Mouse (Mus musculus): ENCODE measurements around the gene Rubcn. TPM values are rescaled to one million over a fixed set of nuclear protein-coding genes. Genes with fewer than 3 reads are reported as not detected.
"Not testable (repeated sequence)": the region's sequence is repeated elsewhere in the genome, so short reads cannot be mapped to it uniquely, and the experiment has no call there.

Gene Rubcn
- polyA plus RNA-seq, 1 experiment from 2014 or later: 24.2 TPM

DNA sequence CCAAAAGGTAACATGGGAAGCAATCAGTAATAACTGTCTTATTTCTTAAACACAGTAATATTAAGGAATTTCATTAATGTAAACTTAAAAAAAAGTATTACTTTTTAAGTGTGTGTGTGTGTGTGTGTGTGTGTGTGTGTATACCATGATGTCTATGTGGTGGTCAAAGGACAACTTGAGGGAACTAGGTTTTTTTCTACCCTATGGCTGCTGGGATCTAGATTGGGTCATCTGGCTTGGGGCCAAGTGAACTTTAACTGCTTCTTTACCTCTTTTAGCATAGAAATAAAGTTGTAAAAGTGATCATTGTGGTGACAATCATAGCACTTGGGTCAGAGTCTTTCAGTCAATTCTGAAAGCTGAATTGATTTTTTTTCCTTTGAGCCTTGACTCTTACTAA is 18.6 kb upstream of the Rubcn start:
- ATAC-seq (ENCODE audit: extremely low read depth, insufficient number of reproducible peaks, low FRiP score, low TSS enrichment): no peak
- H3K27me3 ChIP-seq (replicated peaks): no peaks in the 10 kb centered on the region
- no peaks in the 10 kb centered on the region for H3K4me1 ChIP-seq
- H3K9ac ChIP-seq: no peak overlapping the region
- H3K27ac ChIP-seq (replicated peaks): no peak overlapping the region
- no peak overlapping the region for H3K4me3 ChIP-seq
- no peak overlapping the region for H3K4me2 ChIP-seq
- no peaks in the 10 kb centered on the region for H3K9me3 ChIP-seq
- H3K36me3 ChIP-seq: peaks cover 85% of the 10 kb centered on the region

DNA sequence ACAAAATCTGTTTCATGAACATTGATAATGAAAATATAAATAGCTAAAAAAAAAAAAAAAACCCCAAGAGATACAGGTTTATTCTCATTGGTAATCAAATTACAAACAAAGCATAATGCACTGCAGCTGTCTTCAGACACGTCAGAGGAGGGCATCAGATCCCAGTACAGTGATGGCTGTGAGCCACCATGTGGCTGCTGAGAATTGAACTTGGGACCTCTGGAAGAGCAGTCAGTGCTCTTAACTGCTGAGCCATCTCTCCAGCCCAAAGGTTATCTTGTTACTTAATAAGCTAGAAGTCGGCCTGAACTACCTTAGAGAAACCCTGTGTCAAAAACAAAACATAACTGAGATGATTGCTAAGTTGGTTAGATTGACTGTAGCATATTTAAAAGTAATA is 12.3 kb upstream of the Rubcn start:
- H3K27me3 ChIP-seq (replicated peaks): no peaks in the 10 kb centered on the region
- H3K27ac ChIP-seq (replicated peaks): no peak overlapping the region
- no peak overlapping the region for H3K9ac ChIP-seq
- no peaks in the 10 kb centered on the region for H3K9me3 ChIP-seq
- ATAC-seq (ENCODE audit: extremely low read depth, insufficient number of reproducible peaks, low FRiP score, low TSS enrichment): no peak
- no peak overlapping the region for H3K4me3 ChIP-seq
- 61% methylated on average over 2 of the region's 2 CpGs for WGBS
- H3K4me2 ChIP-seq: no peak overlapping the region
- peaks cover 72% of the 10 kb centered on the region for H3K36me3 ChIP-seq
- H3K4me1 ChIP-seq: no peaks in the 10 kb centered on the region

- no peak overlapping the region for H3K9ac ChIP-seq
- no peaks in the 10 kb centered on the region for H3K4me1 ChIP-seq
- H3K36me3 ChIP-seq: peaks cover 68% of the 10 kb centered on the region
- 80% methylated on average over 7 of the region's 7 CpGs for WGBS
- H3K4me3 ChIP-seq: no peak overlapping the region
- no peak for ATAC-seq (ENCODE audit: extremely low read depth, insufficient number of reproducible peaks, low FRiP score, low TSS enrichment)
- H3K27ac ChIP-seq (replicated peaks): no peak overlapping the region
- no peak overlapping the region for H3K4me2 ChIP-seq
- no peaks in the 10 kb centered on the region for H3K9me3 ChIP-seq
- H3K27me3 ChIP-seq (replicated peaks): no peaks in the 10 kb centered on the region
These were observed 10.4 kb upstream of the Rubcn start for GRCm38 (mm10) chr16:32887996-32888395.

DNA sequence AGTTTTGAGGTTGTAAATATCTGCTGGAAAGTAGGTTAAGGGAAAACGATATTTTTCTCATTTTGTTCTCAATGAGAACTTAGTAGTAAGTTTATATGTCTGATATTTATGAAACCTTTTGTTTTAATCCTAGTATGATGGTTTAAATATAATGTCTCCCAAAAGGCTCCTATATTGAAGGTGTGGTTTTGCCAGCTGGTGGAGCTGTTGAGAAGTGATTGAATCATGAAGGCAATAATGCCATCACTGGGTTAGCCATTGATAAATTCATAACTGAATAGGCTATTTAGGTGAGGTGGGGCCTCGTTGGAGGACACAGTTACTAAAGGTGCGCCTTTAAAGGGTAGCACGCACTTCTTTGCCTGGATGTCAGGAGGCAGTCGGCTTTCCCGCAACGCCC is 4.0 kb upstream of the Rubcn start:
- no peak for ATAC-seq (ENCODE audit: extremely low read depth, insufficient number of reproducible peaks, low FRiP score, low TSS enrichment)
- Histone ChIP-seq H3K4me3 (no peak overlapping the region), H3K4me1 (peaks cover 37% of the 10 kb centered on the region), H3K27me3 (replicated peaks) (no peaks in the 10 kb centered on the region), H3K4me2 (no peak overlapping the region), H3K27ac (replicated peaks) (no peak overlapping the region), H3K9ac (no peak overlapping the region), H3K9me3 (no peaks in the 10 kb centered on the region), H3K36me3 (peaks cover 22% of the 10 kb centered on the region)
- WGBS: 72% methylated on average over 7 of the region's 7 CpGs

- H3K4me2 ChIP-seq: peak overlapping the region; percentile 81
- peak overlapping the region; percentile 96 for H3K9ac ChIP-seq
- no peaks in the 10 kb centered on the region for H3K27me3 ChIP-seq (replicated peaks)
- H3K9me3 ChIP-seq: no peaks in the 10 kb centered on the region
- peaks cover 46% of the 10 kb centered on the region for H3K4me1 ChIP-seq
- no peak for ATAC-seq (ENCODE audit: extremely low read depth, insufficient number of reproducible peaks, low FRiP score, low TSS enrichment)
- peak overlapping the region; percentile 36; the same call in 1 of the 2 replicates for H3K27ac ChIP-seq (replicated peaks)
- peaks cover 6% of the 10 kb centered on the region for H3K36me3 ChIP-seq
- H3K4me3 ChIP-seq: peak overlapping the region; percentile 91
- 78% methylated on average over 14 of the region's 14 CpGs for WGBS
These were observed 1.7 kb upstream of the Rubcn start for GRCm38 (mm10) chr16:32878972-32879926.

DNA sequence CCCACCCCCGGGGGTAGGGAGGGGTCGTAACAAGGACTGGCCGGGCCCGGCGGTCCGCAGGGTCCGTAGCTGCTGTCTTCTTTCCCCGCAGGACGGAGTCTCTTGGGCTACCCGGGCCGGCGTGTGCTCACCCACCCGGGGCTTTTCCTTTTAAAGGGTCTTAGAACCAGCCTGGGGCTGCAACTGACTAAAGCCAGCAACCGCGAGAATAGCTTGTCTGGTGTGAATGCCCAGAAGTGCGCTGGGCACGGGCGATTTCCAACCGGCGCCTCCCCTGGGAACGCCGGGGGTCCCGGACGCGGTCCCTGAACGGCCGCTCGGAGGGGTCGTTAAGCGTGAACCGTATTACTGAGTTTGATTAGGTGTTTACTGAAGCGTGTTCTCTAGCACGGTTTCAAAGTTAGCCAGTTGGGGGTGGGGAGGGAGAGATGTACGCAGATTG is 612 bp upstream of the Rubcn start:
- H3K4me1 ChIP-seq: peaks cover 46% of the 10 kb centered on the region
- no peaks in the 10 kb centered on the region for H3K27me3 ChIP-seq (replicated peaks)
- H3K9me3 ChIP-seq: no peaks in the 10 kb centered on the region
- peak overlapping the region; percentile 91 for H3K4me3 ChIP-seq
- WGBS: under 1% methylated on average over 34 of the region's 34 CpGs
- H3K36me3 ChIP-seq: no peaks in the 10 kb centered on the region; the same call in 1 of the 2 replicates
- peak overlapping the region; percentile 81 for H3K4me2 ChIP-seq
- peak overlapping the region; percentile 96 for H3K9ac ChIP-seq
- no peak for ATAC-seq (ENCODE audit: extremely low read depth, insufficient number of reproducible peaks, low FRiP score, low TSS enrichment)
- peak overlapping the region; percentile 93 for H3K27ac ChIP-seq (replicated peaks)

- ATAC-seq (ENCODE audit: extremely low read depth, insufficient number of reproducible peaks, low FRiP score, low TSS enrichment): no peak
- Histone ChIP-seq H3K4me3 (peak overlapping the region; percentile 91), H3K9ac (peak overlapping the region; percentile 96), H3K4me2 (peak overlapping the region; percentile 81), H3K27ac (replicated peaks) (peak overlapping the region; percentile 93), H3K9me3 (no peaks in the 10 kb centered on the region), H3K4me1 (peaks cover 37% of the 10 kb centered on the region), H3K27me3 (replicated peaks) (no peaks in the 10 kb centered on the region), H3K36me3 (no peaks in the 10 kb centered on the region; the same call in 1 of the 2 replicates)
- 12% methylated on average over 9 of the region's 9 CpGs for WGBS
These were observed 735 bp downstream of the Rubcn start for GRCm38 (mm10) chr16:32876831-32877230.

GRCm38 (mm10) chr16:32875847-32876246 is 1.7 kb downstream of the Rubcn start:
- WGBS: 82% methylated on average over 3 of the region's 3 CpGs
- H3K4me1 ChIP-seq: peaks cover 34% of the 10 kb centered on the region
- H3K27me3 ChIP-seq (replicated peaks): no peaks in the 10 kb centered on the region
- no peaks in the 10 kb centered on the region for H3K9me3 ChIP-seq
- H3K27ac ChIP-seq (replicated peaks): no peak overlapping the region
- ATAC-seq (ENCODE audit: extremely low read depth, insufficient number of reproducible peaks, low FRiP score, low TSS enrichment): no peak
- peak overlapping the region; percentile 81 for H3K4me2 ChIP-seq
- H3K9ac ChIP-seq: 0 out of 2 replicates have a peak overlapping the region, but pooled peaks have one; percentile 24
- no peaks in the 10 kb centered on the region; the same call in 1 of the 2 replicates for H3K36me3 ChIP-seq
- H3K4me3 ChIP-seq: peak overlapping the region; percentile 91; the same call in 1 of the 2 replicates

DNA sequence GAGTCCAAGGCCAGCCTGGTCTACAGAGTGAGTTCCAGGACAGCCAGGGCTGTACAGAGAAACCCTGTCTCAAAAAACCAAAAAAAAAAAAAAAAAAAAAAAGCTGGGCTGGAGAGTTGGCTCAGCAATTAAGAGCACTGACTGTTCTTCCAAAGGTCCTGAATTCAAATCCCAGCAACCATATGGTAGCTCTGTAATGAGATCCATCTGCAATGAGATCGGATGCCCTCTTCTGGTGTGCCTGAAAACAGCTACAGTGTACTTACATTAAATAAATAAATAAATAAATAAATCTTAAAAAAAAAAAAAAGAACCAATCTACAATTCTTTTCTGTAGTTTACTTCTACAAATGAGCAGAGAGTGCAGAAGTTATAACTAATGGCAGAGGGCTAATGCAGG is 2.3 kb downstream of the Rubcn start:
- not testable (repeated sequence) for H3K4me3 ChIP-seq; H3K9ac ChIP-seq; H3K36me3 ChIP-seq; ATAC-seq (ENCODE audit: extremely low read depth, insufficient number of reproducible peaks, low FRiP score, low TSS enrichment); H3K4me2 ChIP-seq; H3K27me3 ChIP-seq (replicated peaks); H3K27ac ChIP-seq (replicated peaks); H3K9me3 ChIP-seq
- 39% methylated on average over 1 of the region's 1 CpGs for WGBS
- peaks cover 28% of the 10 kb centered on the region for H3K4me1 ChIP-seq

DNA sequence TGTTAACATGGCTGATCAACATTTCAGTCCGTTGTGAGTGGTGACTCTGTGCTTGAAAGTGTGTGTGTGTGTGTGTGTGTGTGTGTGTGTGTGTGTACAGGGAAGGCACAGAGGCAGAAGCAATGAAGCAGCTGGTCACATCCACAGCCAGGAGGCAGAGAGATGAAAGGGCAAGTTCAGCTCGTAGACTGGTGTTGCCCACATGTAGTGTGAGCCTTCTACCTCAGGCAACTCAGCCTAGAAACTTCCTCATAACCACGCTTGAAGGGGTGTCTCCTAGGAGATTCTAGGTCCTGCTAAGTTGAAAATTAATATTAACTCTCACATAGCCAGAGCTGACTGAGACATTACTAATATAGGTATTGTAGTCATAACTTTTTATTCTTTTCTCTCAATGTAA is 4.2 kb downstream of the Rubcn start:
- H3K27me3 ChIP-seq (replicated peaks): no peaks in the 10 kb centered on the region
- H3K4me3 ChIP-seq: no peak overlapping the region

GRCm38 (mm10) chr16:32870231-32870630 is 7.3 kb downstream of the Rubcn start:
- no peak overlapping the region for H3K27ac ChIP-seq (replicated peaks)
- H3K4me3 ChIP-seq: no peak overlapping the region
- H3K9me3 ChIP-seq: no peaks in the 10 kb centered on the region
- no peak overlapping the region for H3K4me2 ChIP-seq
- no peak overlapping the region for H3K9ac ChIP-seq
- H3K4me1 ChIP-seq: peaks cover 27% of the 10 kb centered on the region
- 69% methylated on average over 5 of the region's 5 CpGs for WGBS
- no peak for ATAC-seq (ENCODE audit: extremely low read depth, insufficient number of reproducible peaks, low FRiP score, low TSS enrichment)
- no peaks in the 10 kb centered on the region for H3K27me3 ChIP-seq (replicated peaks)
- peaks cover 2% of the 10 kb centered on the region; the same call in 1 of the 2 replicates for H3K36me3 ChIP-seq

More for the DNA sequence above, 4.2 kb downstream of the Rubcn start:
- peaks cover 17% of the 10 kb centered on the region for H3K4me1 ChIP-seq
- H3K36me3 ChIP-seq: no peaks in the 10 kb centered on the region; the same call in 1 of the 2 replicates
- H3K4me2 ChIP-seq: no peak overlapping the region
- H3K9me3 ChIP-seq: no peaks in the 10 kb centered on the region
- H3K9ac ChIP-seq: no peak overlapping the region
- 51% methylated on average over 3 of the region's 3 CpGs for WGBS
- H3K27ac ChIP-seq (replicated peaks): no peak overlapping the region
- ATAC-seq (ENCODE audit: extremely low read depth, insufficient number of reproducible peaks, low FRiP score, low TSS enrichment): no peak
